Mouse (Mus musculus) spleen, adult 2 months (tissue): Measurements from ENCODE around the gene Usp36. TPM values are rescaled to one million over a fixed set of nuclear protein-coding genes. Genes with fewer than 3 reads are reported as not detected.

Source experiments
- DNase-seq, 2 experiments: peaks; one replicate each; pipeline versions ENCODE4 v3.0.0 to v3.0.0-alpha.2; 2012 to 2021; ENCODE audit warnings: low spot score in 2 of 2, low read depth in 1 of 2
- H3K27ac ChIP-seq: fragments of 200-500 bp; 2 replicates; pipeline ENCODE4 v1.5.1; 2012; ENCODE audit warnings: low read length, inconsistent platforms; ENCODE audit not compliant: insufficient read depth
- H3K27me3 ChIP-seq: fragments of 200-500 bp; 2 replicates; pipeline ENCODE4 v1.6.1; 2012; ENCODE audit warnings: mild to moderate bottlenecking, moderate library complexity, low read length, inconsistent platforms; ENCODE audit not compliant: control insufficient read depth, insufficient read depth
- H3K36me3 ChIP-seq: fragments of 200-500 bp; 2 replicates; pipeline ENCODE4 v1.6.1; 2012; ENCODE audit warnings: mild to moderate bottlenecking, low read length, inconsistent platforms; ENCODE audit not compliant: control insufficient read depth, insufficient read depth
- H3K4me1 ChIP-seq: fragments of 200-500 bp; 2 replicates; pipeline ENCODE4 v1.6.1; 2011; ENCODE audit warnings: inconsistent platforms; ENCODE audit not compliant: control insufficient read depth, insufficient read depth, insufficient read length
- H3K4me3 ChIP-seq: fragments of 200-500 bp; 2 replicates; pipeline ENCODE4 v1.5.1; 2011; ENCODE audit warnings: mild to moderate bottlenecking, inconsistent platforms; ENCODE audit not compliant: insufficient read depth, insufficient read length; ENCODE audit errors: extremely low read depth
- CTCF ChIP-seq: fragments of 200-500 bp; IDR thresholded peaks from 2 replicates; pipeline ENCODE4 v1.5.1; 2011; ENCODE audit warnings: mild to moderate bottlenecking, inconsistent platforms; ENCODE audit not compliant: insufficient read depth, insufficient read length, insufficient replicate concordance; ENCODE audit errors: extremely low read depth
- POLR2A ChIP-seq: fragments of 200-500 bp; IDR thresholded peaks from 2 replicates; pipeline ENCODE4 v1.6.1; 2011; ENCODE audit warnings: low read depth, low read length, inconsistent platforms
- WGBS: fragments of 180-500 bp; shearing (Covaris S2); methylation state at CpG from one replicate; pipeline ENCODE4 v1.1.7; 2018; 5-methylcytosine and 5-hydroxymethylcytosine counted together
- polyA plus RNA-seq: library from polyadenylated mRNA; depleted of rRNA; stranded (reverse); fragments of >200 nt; gene quantifications from 2 replicates; pipeline ENCODE4 v1.2.3, GENCODE M21; 2012

Gene Usp36
- polyA plus RNA-seq, 1 experiment, result 25.3 TPM

DNA sequence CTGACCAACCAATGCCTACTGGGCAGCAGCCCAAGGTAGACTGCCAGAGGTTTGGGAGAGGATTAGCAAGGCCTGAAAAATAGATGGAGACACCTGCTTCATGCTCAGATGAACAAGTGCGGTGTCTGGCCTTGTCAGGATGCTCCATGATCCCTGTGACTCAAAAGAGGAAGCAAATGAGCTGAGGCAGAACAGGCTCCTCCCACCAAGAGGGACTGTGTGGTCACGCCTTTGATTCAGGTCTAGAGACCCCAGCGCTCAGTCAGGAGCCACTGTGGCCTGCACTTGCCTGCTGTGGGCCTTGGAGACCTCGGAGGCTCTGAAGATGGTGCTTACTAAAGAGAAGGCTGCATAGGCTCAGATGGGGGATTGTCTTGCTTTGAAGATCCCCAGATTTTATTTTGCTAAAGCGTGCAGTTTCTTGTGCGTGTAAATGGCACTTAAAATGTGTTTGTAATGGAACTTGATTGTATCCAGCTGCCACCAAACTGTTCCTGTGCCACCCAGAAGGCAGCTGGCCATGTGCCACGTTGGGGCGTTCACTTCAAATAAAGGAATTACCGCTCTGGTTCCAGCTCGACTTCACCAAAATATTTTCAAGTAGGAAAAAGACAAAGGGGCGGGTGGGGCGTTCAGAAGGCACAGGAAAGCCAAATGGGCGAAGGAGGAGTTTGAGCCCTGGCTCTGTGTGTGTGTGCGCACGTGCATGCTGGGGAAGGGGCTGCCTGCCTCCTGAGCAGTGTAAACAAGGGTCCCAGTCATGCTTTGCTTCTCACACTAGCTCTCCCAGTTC is 35.7 kb downstream of the Usp36 start:
- H3K27me3 ChIP-seq, result no peaks in the 10 kb centered on the region
- H3K4me1 ChIP-seq, result peaks cover 22% of the 10 kb centered on the region
- H3K36me3 ChIP-seq, result peaks cover 1% of the 10 kb centered on the region; the same call in 1 of the 2 replicates
- TF ChIP-seq POLR2A (no peak), CTCF (no peak)
- WGBS, result 22% methylated on average over 15 of the region's 15 CpGs
- no peak overlapping the region for H3K4me3 ChIP-seq
- peak in 1 of 2 experiments; percentile 60 for DNase-seq
- peak overlapping the region; percentile 38 for H3K27ac ChIP-seq

DNA sequence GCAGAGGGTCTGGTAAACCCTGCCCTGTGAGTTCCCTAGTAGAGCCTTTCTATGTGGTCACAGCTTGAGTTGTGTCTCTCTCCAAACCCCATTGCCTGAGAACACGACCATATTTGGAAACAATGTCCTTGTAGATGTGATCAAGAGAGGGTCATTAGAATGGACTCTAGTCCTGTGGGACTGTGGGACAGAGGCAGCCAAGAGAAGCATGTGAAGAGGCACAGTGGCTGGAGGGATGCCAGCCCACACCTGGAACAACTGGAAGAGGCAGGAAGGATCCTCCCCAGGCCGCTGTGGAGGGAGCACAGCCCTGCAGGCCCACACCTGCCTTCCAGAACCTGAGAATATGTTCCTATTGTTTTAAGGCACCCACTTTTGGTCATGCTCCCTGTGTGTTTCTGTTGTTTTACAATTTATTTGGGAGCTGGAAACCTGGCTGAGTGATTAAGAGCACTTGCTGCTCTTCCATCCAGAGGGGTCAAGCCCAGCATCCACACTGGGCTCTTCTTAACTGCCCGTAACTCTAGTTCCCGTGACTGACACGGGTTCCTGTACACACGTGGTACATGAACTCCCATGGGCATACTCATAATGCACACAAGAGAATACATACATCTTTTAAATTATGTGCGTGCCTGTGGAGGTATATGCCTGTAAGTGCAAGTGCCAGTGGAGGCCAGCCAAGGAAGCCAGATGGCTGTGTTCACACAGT is 36.4 kb downstream of the Usp36 start:
- no peaks in the 10 kb centered on the region for H3K27me3 ChIP-seq
- 46% methylated on average over 7 of the region's 7 CpGs for WGBS
- H3K4me1 ChIP-seq, result peaks cover 22% of the 10 kb centered on the region
- TF ChIP-seq POLR2A (no peak), CTCF (no peak)
- H3K27ac ChIP-seq, result peak overlapping the region; percentile 38
- no peak overlapping the region for H3K4me3 ChIP-seq
- no peak for DNase-seq
- no peaks in the 10 kb centered on the region; the same call in 1 of the 2 replicates for H3K36me3 ChIP-seq

DNA sequence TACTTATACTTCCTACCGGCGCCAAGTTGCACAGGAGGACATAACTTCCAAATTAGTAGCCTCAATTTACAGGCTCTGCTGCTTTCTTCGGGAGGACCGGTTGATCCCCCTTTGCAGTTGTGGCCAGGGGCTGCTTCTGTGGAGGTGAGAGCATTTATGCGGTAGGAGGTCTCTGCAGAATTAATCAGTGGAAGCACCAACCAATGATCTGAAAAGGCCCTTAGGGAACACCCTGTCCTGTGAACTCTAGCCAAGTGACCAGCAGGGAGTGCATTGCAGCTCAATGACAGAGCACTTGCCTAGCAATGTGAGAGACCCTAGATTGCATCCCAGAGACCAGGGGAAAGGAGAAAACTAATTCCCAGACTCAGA is 41.0 kb downstream of the Usp36 start:
- TF ChIP-seq POLR2A, result no peak
- TF ChIP-seq CTCF, result no peak
- Histone ChIP-seq H3K27me3 (no peaks in the 10 kb centered on the region), H3K4me1 (peaks cover 21% of the 10 kb centered on the region; the same call in 1 of the 2 replicates), H3K4me3 (peak overlapping the region; percentile 52; the same call in 1 of the 2 replicates), H3K36me3 (no peaks in the 10 kb centered on the region), H3K27ac (peak overlapping the region; percentile 87)
- no peak for DNase-seq
- WGBS, result 5% methylated on average over 5 of the region's 5 CpGs

DNA sequence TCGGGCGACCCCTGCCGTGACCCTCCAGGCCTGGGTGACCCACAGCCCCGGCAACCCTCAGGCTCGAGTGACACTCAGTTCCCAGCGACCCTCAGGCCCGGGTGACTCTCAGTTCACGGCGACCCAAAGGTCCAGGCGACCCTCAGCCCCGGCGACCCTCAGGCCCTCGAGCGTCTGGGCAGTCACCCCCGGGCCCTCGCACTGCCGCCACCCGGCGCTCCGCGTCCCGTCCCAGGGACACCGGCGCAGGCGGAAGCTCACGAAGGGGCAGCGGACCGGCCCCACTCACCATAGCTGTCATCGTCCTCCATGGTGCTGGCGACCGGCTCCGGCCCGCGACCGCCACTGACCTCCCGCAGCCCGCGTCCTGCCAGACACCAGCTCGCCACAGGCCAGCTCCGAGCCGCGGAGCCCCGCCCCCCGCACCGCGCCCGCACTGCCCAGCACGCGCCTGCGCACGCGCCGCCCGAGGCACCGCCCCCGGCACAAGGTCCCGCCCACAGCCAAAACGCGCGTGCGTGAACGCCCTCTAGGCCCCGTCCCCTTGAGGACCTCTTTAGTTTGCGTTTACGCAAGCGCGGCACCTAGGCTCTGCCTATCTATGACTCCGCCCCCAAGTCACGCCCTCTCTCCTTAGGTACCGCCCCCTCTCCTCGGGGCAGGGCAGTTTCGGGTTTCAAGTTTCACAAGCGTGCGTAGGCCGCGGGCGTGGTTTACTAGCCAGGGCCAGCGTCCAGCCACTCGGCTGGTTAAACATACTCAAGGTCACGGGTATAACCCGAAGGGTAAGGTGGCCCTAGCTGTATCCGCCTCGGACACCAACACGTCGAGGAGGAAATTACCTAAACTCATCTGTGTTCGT is 41.7 kb downstream of the Usp36 start, which contains the start of gene Cyth1:
TSS of gene Cyth1 (minus strand) at position 443 of the 862 bp plus-strand sequence.
- Histone ChIP-seq H3K27ac (peak within 1 kb of the TSS; percentile 95), H3K27me3 (no peaks in the 10 kb centered on the region), H3K4me1 (peaks cover 15% of the 10 kb centered on the region; the same call in 1 of the 2 replicates), H3K4me3 (peak within 1 kb of the TSS; percentile 86), H3K36me3 (no peaks in the 10 kb centered on the region)
- no peak for TF ChIP-seq CTCF
- TF ChIP-seq POLR2A, result peak; percentile 85
- peak; percentile 96 to 99 for DNase-seq
- under 1% methylated on average over 86 of the region's 86 CpGs for whole genome bisulfite sequencing

DNA sequence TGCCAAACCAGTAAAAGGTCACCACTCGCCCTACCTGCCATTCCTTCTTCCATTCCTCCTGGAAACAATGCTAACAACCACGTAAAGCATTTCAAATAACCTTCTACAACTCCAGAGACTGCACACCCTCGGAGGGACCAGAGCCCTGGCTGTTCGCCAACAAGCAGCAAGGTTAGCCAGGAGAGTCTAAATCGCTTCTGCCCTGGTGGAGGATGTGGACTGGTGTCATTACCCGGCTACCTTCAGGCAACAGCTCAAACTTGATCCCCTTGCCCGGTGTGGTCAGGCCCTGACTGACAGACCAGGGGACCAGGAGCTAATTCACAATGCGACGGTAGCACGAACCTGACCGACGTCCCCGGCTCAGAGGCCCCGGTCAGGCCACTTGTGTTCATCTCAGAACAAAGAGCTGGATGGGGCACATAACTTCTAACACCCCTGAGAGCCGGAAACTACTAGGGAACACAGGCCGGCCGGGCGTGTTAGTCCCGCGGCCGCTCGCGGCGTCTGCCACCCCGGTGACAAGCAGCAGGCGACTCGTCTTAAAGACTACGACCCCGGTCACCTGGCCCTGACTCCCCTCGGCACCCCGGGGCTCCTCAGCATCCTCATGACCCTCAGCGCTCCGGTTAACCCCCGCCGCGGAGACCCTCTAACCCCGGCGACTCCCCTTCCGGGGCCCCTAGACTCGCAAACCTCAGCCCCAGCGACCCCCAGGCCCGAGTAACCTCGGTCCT is 42.5 kb downstream of the Usp36 start:
- no peaks in the 10 kb centered on the region for H3K36me3 ChIP-seq
- peak in 1 of 2 experiments; percentile 52 for DNase-seq
- 1% methylated on average over 43 of the region's 43 CpGs for WGBS
- peak overlapping the region; percentile 95 for H3K27ac ChIP-seq
- TF ChIP-seq CTCF (no peak), POLR2A (no peak)
- peak overlapping the region; percentile 86 for H3K4me3 ChIP-seq
- no peaks in the 10 kb centered on the region for H3K27me3 ChIP-seq
- H3K4me1 ChIP-seq, result peaks cover 20% of the 10 kb centered on the region; the same call in 1 of the 2 replicates

DNA sequence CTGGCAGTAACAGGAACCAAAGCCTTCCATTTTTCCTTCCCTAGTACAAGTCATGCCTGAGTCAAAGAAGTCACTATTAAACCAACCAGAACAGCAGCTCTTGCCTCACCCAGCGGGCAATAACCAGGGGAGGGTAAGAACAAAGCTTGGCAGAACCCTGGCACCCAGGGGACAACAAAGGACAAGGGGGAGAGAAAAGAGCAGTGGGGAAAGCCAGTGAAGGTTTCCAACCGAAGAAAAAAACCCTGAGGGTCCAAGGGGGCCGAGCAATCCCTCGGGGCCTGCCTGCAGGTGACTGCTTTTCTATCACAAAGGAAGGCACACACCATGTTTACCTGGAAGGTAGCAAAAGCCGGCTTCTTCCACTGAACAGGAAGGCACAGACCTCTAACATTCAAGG is 43.3 kb downstream of the Usp36 start:
- no peak for DNase-seq
- H3K4me3 ChIP-seq, result peak overlapping the region; percentile 86
- 25% methylated on average over 5 of the region's 5 CpGs for WGBS
- H3K4me1 ChIP-seq, result peaks cover 26% of the 10 kb centered on the region; the same call in 1 of the 2 replicates
- no peak for TF ChIP-seq CTCF
- TF ChIP-seq POLR2A, result no peak
- peak overlapping the region; percentile 95 for H3K27ac ChIP-seq
- no peaks in the 10 kb centered on the region for H3K36me3 ChIP-seq
- no peaks in the 10 kb centered on the region for H3K27me3 ChIP-seq
